Mouse (Mus musculus) ES-E14 (cell line): Measurements from ENCODE around the gene Sacm1l. TPM values are rescaled to one million over a fixed set of nuclear protein-coding genes. Genes with fewer than 3 reads are reported as not detected.

Source experiments
- DNase-seq: peaks from one replicate; pipeline ENCODE4 v3.0.0-alpha.2; 2013; ENCODE audit warnings: low read depth, low spot score
- H3K27ac ChIP-seq: 2 replicates; pipeline ENCODE4 v1.5.1; 2012; ENCODE audit warnings: low read depth, mild to moderate bottlenecking, low read length, moderate library complexity, mixed read lengths; ENCODE audit not compliant: poor library complexity, insufficient read depth, severe bottlenecking
- H3K36me3 ChIP-seq: 2 replicates; pipeline ENCODE4 v1.6.1; 2012; ENCODE audit warnings: mild to moderate bottlenecking, low read length, moderate library complexity, mixed read lengths; ENCODE audit not compliant: control insufficient read depth, poor library complexity, insufficient read depth, severe bottlenecking
- H3K4me1 ChIP-seq, 2 experiments: fragments of 150-350 bp in 1 of 2; sonication (generic) in 1 of 2; 2 replicates each; pipeline ENCODE4 v1.6.1; 2012; ENCODE audit warnings: low read length in 2 of 2, mild to moderate bottlenecking in 1 of 2, mixed read lengths in 1 of 2; ENCODE audit not compliant: control insufficient read depth in 2 of 2, insufficient read depth in 2 of 2, poor library complexity in 1 of 2
- H3K4me3 ChIP-seq, 2 experiments: fragments of 150-350 bp in 1 of 2; sonication (generic) in 1 of 2; 2 replicates each; pipeline ENCODE4 v1.5.1; 2012; ENCODE audit warnings: low read length in 2 of 2, low read depth in 1 of 2, mild to moderate bottlenecking in 1 of 2, mixed read lengths in 1 of 2; ENCODE audit not compliant: insufficient read depth in 1 of 2, poor library complexity in 1 of 2, severe bottlenecking in 1 of 2
- H3K9ac ChIP-seq: 2 replicates; pipeline ENCODE4 v1.6.1; 2012; ENCODE audit warnings: low read depth, mild to moderate bottlenecking, low read length, mixed read lengths; ENCODE audit not compliant: poor library complexity, insufficient read depth, severe bottlenecking
- H3K9me3 ChIP-seq: fragments of 150-350 bp; sonication (generic); 2 replicates; pipeline ENCODE4 v1.6.1; 2012; ENCODE audit warnings: low read depth, mild to moderate bottlenecking, low read length; ENCODE audit not compliant: control insufficient read depth, insufficient read depth
- CHD2 ChIP-seq: IDR thresholded peaks from 2 replicates; pipeline ENCODE4 v1.6.1; 2014; ENCODE audit warnings: mild to moderate bottlenecking, low read depth, low read length, inconsistent platforms
- HCFC1 ChIP-seq: IDR thresholded peaks from 2 replicates; pipeline ENCODE4 v1.6.1; 2012; ENCODE audit warnings: low read length, inconsistent platforms, borderline replicate concordance; ENCODE audit not compliant: insufficient read depth
- MAFK ChIP-seq: IDR thresholded peaks from 2 replicates; pipeline ENCODE4 v1.6.1; 2014; ENCODE audit warnings: mild to moderate bottlenecking, low read depth, low read length, inconsistent platforms; ENCODE audit not compliant: insufficient read depth
- ZC3H11A ChIP-seq: IDR thresholded peaks from 2 replicates; pipeline ENCODE4 v1.6.1; 2012; ENCODE audit warnings: low read depth, mild to moderate bottlenecking, inconsistent platforms, low read length, borderline replicate concordance
- ZNF384 ChIP-seq: IDR thresholded peaks from 2 replicates; pipeline ENCODE4 v1.6.1; 2012; ENCODE audit warnings: low read depth, low read length, inconsistent platforms
- in situ Hi-C, 2 experiments: fragments of 600-800 bp; cut with MboI; formaldehyde crosslinking; loops; one replicate each; pipeline ENCODE4 v1.15.1; 2025; ENCODE audit warnings: low sequenced_read_pairs in 2 of 2, inconsistent platforms in 1 of 2; ENCODE audit not compliant: unreplicated experiment in 2 of 2
- total RNA-seq: library from RNA; depleted of rRNA; stranded (reverse); fragments of 300-350 nt; gene quantifications from 2 replicates; pipeline ENCODE4 v1.2.3, GENCODE M21; 2012

Gene Sacm1l
- total RNA-seq, 1 experiment, result 23.2 TPM

- Histone ChIP-seq H3K9me3 (no peaks in the 10 kb centered on the region), H3K4me3 (no peak overlapping the region), H3K27ac (no peak overlapping the region), H3K36me3 (peaks cover 3% of the 10 kb centered on the region; the same call in 1 of the 2 replicates), H3K4me1 (peaks cover 0 to 2% of the 10 kb centered on the region in 2 experiments; a peak in 1 of 4 replicates), H3K9ac (no peak overlapping the region)
- no peak for TF ChIP-seq ZNF384
- TF ChIP-seq MAFK, result no peak
- no peak for TF ChIP-seq HCFC1
- no peak for TF ChIP-seq ZC3H11A
- no peak for TF ChIP-seq CHD2
- DNase-seq, result no peak
- in situ Hi-C loops, result no loop called here
Observed at GRCm38 (mm10) chr9:123483598-123483997, 46.0 kb upstream of the Sacm1l start.

DNA sequence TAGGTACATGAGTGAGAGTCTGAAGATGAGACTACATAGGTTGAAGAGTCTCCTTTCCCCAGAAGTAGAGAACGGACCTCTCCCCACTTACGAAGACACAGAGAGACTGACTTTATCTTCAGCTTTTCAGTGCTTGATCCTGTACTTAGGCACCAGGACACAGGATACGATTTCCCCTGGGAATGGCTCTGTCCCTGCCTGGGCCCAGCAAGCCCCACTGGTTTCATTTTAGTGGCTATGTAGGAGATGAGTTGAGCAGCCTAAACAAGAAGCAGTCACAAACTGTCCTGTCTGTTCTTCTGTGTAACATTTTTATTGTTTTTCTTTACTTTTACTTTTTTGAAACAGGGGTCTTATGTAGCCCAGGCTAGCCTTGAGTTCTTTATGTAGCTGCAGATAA lies 44.7 kb upstream of the Sacm1l start:
- Histone ChIP-seq H3K9me3 (no peaks in the 10 kb centered on the region), H3K4me3 (no peak overlapping the region), H3K36me3 (peaks cover 3% of the 10 kb centered on the region; the same call in 1 of the 2 replicates), H3K27ac (no peak overlapping the region), H3K4me1 (no peaks in the 10 kb centered on the region), H3K9ac (no peak overlapping the region; the same call in 1 of the 2 replicates)
- DNase-seq, result no peak
- in situ Hi-C loops, result no loop called here
- TF ChIP-seq HCFC1, result no peak
- no peak for TF ChIP-seq ZNF384
- no peak for TF ChIP-seq MAFK
- no peak for TF ChIP-seq ZC3H11A
- no peak for TF ChIP-seq CHD2

DNA sequence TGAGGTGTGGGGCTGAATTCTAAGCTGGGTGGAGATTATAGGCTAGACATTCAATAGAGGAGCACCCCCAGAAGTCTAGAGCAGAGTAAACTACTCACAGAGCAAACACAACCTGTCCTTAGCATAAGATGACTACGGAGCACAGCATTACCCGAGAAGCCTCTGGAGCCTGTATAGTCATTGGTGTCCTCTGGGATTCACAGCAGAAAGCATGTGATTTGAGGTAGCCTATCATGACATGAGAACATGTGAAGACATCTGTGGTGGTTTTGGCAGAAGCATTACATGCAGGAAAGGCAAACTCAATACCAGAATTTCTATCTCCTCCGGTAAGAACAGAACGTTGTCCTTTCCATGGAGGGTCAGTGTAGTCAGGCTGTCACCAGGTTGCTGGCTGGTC lies 44.0 kb upstream of the Sacm1l start:
- Histone ChIP-seq H3K9me3 (no peaks in the 10 kb centered on the region), H3K36me3 (peaks cover 3% of the 10 kb centered on the region; the same call in 1 of the 2 replicates), H3K4me1 (no peaks in the 10 kb centered on the region), H3K27ac (no peak overlapping the region), H3K4me3 (no peak overlapping the region), H3K9ac (no peak overlapping the region)
- TF ChIP-seq MAFK (no peak), HCFC1 (no peak), ZNF384 (no peak), ZC3H11A (no peak), CHD2 (no peak)
- no peak for DNase-seq
- in situ Hi-C loops, result no loop called here

- Histone ChIP-seq H3K4me1 (peaks cover 0 to 7% of the 10 kb centered on the region in 2 experiments; a peak in 1 of 4 replicates), H3K9me3 (no peaks in the 10 kb centered on the region), H3K4me3 (no peak overlapping the region), H3K36me3 (no peaks in the 10 kb centered on the region; the same call in 1 of the 2 replicates), H3K27ac (no peak overlapping the region), H3K9ac (no peak overlapping the region)
- DNase-seq, result no peak
- TF ChIP-seq ZNF384, result no peak
- TF ChIP-seq ZC3H11A, result no peak
- no peak for TF ChIP-seq HCFC1
- TF ChIP-seq MAFK, result no peak
- no peak for TF ChIP-seq CHD2
- in situ Hi-C loops, result no loop called here
Observed at GRCm38 (mm10) chr9:123486635-123487034, 42.9 kb upstream of the Sacm1l start.

GRCm38 (mm10) chr9:123489073-123489472 lies 40.5 kb upstream of the Sacm1l start:
- TF ChIP-seq HCFC1, result no peak
- TF ChIP-seq ZNF384, result no peak
- TF ChIP-seq ZC3H11A, result no peak
- no peak for TF ChIP-seq MAFK
- no peak for TF ChIP-seq CHD2
- Histone ChIP-seq H3K27ac (no peak overlapping the region), H3K4me1 (peaks cover 0 to 7% of the 10 kb centered on the region in 2 experiments; a peak in 1 of 4 replicates), H3K9ac (no peak overlapping the region), H3K36me3 (no peaks in the 10 kb centered on the region; the same call in 1 of the 2 replicates), H3K4me3 (no peak overlapping the region), H3K9me3 (no peaks in the 10 kb centered on the region)
- DNase-seq, result no peak
- in situ Hi-C loops, result no loop called here
